Mouse (Mus musculus) heart, postnatal 0 days (tissue): Measurements from ENCODE around the gene Ccdc40. TPM values are rescaled to one million over a fixed set of nuclear protein-coding genes. Genes with fewer than 3 reads are reported as not detected.
A peak's percentile ranks its signal among the peaks of the same experiment; 100 is the strongest.
"Not testable (repeated sequence)": the region's sequence is repeated elsewhere in the genome, so short reads cannot be mapped to it uniquely, and the experiment has no call there.

Experiments
- ATAC-seq: fragments of 200-750 bp; cut with Nextera tagmentation; 2 replicates; pipeline ENCODE4 v1.8.0; 2017; ENCODE audit warnings: low read depth, moderate number of reproducible peaks, moderate library complexity; ENCODE audit not compliant: insufficient read depth
- DNase-seq: peaks from one replicate; pipeline ENCODE4 v3.0.0-alpha.2; 2016; ENCODE audit warnings: low spot score
- H3K27ac ChIP-seq: fragments of 300-500 bp; sonication (generic); 2 replicates; pipeline ENCODE4 v1.5.1; 2014; ENCODE audit warnings: low read depth, mild to moderate bottlenecking
- H3K27me3 ChIP-seq: fragments of 300-500 bp; sonication (generic); 2 replicates; pipeline ENCODE4 v1.6.1; 2014; ENCODE audit warnings: low read length, mixed read lengths; ENCODE audit not compliant: control insufficient read depth, insufficient read depth
- H3K36me3 ChIP-seq: fragments of 300-500 bp; sonication (generic); replicated peaks from 2 replicates; pipeline ENCODE4 v1.6.1; 2014; ENCODE audit warnings: low read length, mixed read lengths; ENCODE audit not compliant: control insufficient read depth, insufficient read depth
- H3K4me1 ChIP-seq: fragments of 300-500 bp; sonication (generic); 2 replicates; pipeline ENCODE4 v1.6.1; 2014; ENCODE audit warnings: antibody characterized with exemption; ENCODE audit not compliant: control insufficient read depth, insufficient read depth
- H3K4me2 ChIP-seq: fragments of 300-500 bp; sonication (generic); 2 replicates; pipeline ENCODE4 v1.6.1; 2014; ENCODE audit warnings: low read depth, mild to moderate bottlenecking, low read length, moderate library complexity
- H3K4me3 ChIP-seq: fragments of 300-500 bp; sonication (generic); 2 replicates; pipeline ENCODE4 v1.5.1; 2014; ENCODE audit warnings: low read depth, low read length
- H3K9ac ChIP-seq: fragments of 300-500 bp; sonication (generic); replicated peaks from 2 replicates; pipeline ENCODE4 v1.6.1; 2014; ENCODE audit warnings: low read depth, low read length, mixed read lengths
- H3K9me3 ChIP-seq: fragments of 300-500 bp; sonication (generic); replicated peaks from 2 replicates; pipeline ENCODE4 v1.6.1; 2016; ENCODE audit warnings: low read length; ENCODE audit not compliant: control insufficient read depth
- CTCF ChIP-seq: IDR thresholded peaks from 2 replicates; pipeline ENCODE4 v1.5.1; 2016; ENCODE audit warnings: antibody characterized with exemption, control low read depth, low read depth
- EP300 ChIP-seq: IDR thresholded peaks from 2 replicates; pipeline ENCODE4 v1.6.1; 2016; ENCODE audit warnings: antibody characterized with exemption, low read depth
- WGBS: fragments of 180-500 bp; shearing (Covaris S2); extraction: QIAGEN DNeasy Blood & Tissue Kit; methylation state at CpG from one replicate; pipeline ENCODE4 v1.1.7; 2014; 5-methylcytosine and 5-hydroxymethylcytosine counted together
- polyA plus RNA-seq: library from polyadenylated mRNA; unstranded; fragments of >200 nt; fragmentation: Nextera tagmentation; extraction: Ambion mirVana; gene quantifications from 2 replicates; pipeline ENCODE4 v1.2.1, GENCODE M21; 2015
- total RNA-seq: library from RNA; depleted of rRNA; stranded (reverse); fragments of >200 nt; gene quantifications from 2 replicates; pipeline ENCODE4 v1.2.3, GENCODE M21; 2014; ENCODE audit warnings: low replicate concordance

Gene Ccdc40
- total and polyA plus RNA-seq, 2 experiments from 2014 or later = 0.68 TPM; not detected in 1

DNA sequence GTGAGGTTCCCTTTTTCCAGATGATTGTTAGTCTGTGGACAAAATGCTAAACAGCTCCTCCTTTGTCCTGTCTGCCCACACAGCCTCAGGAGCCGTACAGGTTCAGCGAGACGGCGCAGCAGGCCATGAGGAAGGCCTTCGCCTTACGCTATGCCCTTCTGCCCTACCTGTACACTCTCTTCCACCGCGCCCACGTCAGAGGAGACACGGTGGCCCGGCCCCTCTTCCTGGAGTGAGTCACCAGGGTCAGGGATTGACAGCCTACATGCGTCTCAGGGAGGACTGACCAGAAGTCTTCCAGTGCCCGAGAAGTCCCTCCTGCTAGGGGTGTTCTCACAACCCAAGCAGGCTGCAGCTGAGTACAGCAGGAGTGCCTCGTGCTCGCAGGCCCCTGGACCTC is 52.7 kb downstream of the Ccdc40 start:
- 85% methylated on average over 15 of the region's 15 CpGs for whole genome bisulfite sequencing
- ATAC-seq = no peak
- no peaks in the 10 kb centered on the region for H3K4me1 ChIP-seq
- no peak for TF ChIP-seq EP300
- TF ChIP-seq CTCF = no peak
- no peak overlapping the region for H3K4me3 ChIP-seq
- H3K4me2 ChIP-seq = no peak overlapping the region
- H3K36me3 ChIP-seq = peaks cover 56% of the 10 kb centered on the region
- DNase-seq = no peak
- no peaks in the 10 kb centered on the region for H3K27me3 ChIP-seq
- no peak overlapping the region for H3K27ac ChIP-seq
- no peaks in the 10 kb centered on the region for H3K9me3 ChIP-seq
- no peak overlapping the region for H3K9ac ChIP-seq

GRCm38 (mm10) chr11:119285791-119286527 is 57.6 kb downstream of the Ccdc40 start:
- TF ChIP-seq CTCF = no peak
- TF ChIP-seq EP300 = no peak
- no peak overlapping the region for H3K4me3 ChIP-seq
- peaks cover 72% of the 10 kb centered on the region for H3K36me3 ChIP-seq
- 0 out of 2 replicates have a peak overlapping the region, but pooled peaks have one; percentile 7 for H3K27ac ChIP-seq
- no peaks in the 10 kb centered on the region for H3K9me3 ChIP-seq
- H3K4me2 ChIP-seq = no peak overlapping the region
- whole genome bisulfite sequencing = 34% methylated on average over 9 of the region's 9 CpGs
- no peak for DNase-seq
- no peaks in the 10 kb centered on the region for H3K27me3 ChIP-seq
- peak; percentile 68; the same call in 1 of the 2 replicates for ATAC-seq
- H3K4me1 ChIP-seq = no peaks in the 10 kb centered on the region
- H3K9ac ChIP-seq = no peak overlapping the region

DNA sequence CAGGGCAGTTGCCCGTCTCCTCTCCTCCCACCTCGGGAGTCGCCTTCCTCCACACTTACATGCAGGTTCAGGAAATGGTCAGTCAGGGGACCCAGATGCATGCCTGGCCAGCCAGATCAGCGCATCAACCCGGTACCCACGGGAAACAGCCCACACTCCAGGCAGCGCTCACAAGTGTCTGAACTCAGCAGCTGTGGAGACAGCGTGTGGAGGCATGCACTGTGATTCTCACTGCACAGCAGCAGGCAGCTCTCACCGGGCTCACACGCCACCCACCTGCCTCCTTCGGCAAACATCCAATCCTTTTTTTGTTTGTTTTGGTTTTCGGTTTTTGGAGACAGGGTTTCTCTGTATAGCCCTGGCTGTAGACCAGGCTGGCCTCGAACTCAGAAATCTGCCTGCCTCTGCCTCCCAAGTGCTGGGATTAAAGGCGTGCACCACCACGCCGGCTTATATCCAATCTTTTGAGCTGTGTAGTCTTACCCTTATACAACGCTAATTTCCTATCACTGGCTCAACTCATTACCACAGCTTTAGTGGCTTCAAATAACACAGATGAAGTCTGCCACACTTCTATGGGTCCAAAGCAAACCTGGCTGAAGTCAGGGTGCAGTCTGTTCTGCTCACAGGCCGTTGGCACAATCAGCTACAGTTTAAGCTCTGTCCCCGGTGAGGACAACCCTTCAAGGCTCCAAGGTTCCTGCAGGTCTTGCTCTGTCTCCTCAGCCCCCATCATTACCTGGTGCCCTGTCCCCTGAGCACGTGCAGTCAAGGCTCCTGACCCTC is 59.0 kb downstream of the Ccdc40 start:
- ATAC-seq (no peak), DNase-seq (no peak)
- Histone ChIP-seq H3K9me3 (no peaks in the 10 kb centered on the region), H3K4me1 (no peaks in the 10 kb centered on the region), H3K9ac (no peak overlapping the region), H3K27me3 (no peaks in the 10 kb centered on the region), H3K27ac (no peak overlapping the region), H3K4me3 (no peak overlapping the region), H3K36me3 (peaks cover 79% of the 10 kb centered on the region), H3K4me2 (no peak overlapping the region)
- no peak for TF ChIP-seq CTCF
- WGBS = 82% methylated on average over 20 of the region's 20 CpGs

GRCm38 (mm10) chr11:119292861-119293260 is 64.5 kb downstream of the Ccdc40 start:
- WGBS = 92% methylated on average over 8 of the region's 8 CpGs

DNA sequence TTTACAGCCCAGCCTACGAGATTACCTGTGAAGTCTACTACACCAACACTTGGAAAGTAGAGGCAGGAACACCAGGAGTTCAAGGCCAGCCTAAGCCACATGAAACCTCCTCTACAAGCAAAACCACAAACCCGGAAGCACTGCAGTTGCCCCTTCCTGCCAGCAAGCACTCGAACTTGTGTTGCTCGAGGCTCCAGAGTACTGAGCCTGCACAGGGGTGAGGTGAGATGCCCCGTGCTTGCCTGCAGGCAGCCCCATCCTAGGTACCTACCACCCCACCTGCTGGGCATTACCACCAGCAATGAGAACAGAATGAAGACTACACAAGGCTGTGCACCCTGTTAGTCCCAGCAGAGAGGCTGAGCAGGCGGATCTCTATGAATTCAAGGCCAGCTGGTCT is 69.6 kb downstream of the Ccdc40 start:
- 70% methylated on average over 6 of the region's 6 CpGs for WGBS
- Histone ChIP-seq H3K9ac (peak overlapping the region; percentile 66; the same call in 1 of the 2 replicates), H3K4me2 (peak overlapping the region; percentile 63), H3K4me1 (peaks cover 19% of the 10 kb centered on the region), H3K4me3 (no peak overlapping the region; the same call in 1 of the 2 replicates), H3K27me3 (no peaks in the 10 kb centered on the region), H3K36me3 (peaks cover 43% of the 10 kb centered on the region), H3K27ac (peak overlapping the region; percentile 47; the same call in 1 of the 2 replicates), H3K9me3 (no peaks in the 10 kb centered on the region)
- ATAC-seq (no peak), DNase-seq (no peak)
- TF ChIP-seq EP300 (no peak), CTCF (no peak)

More at GRCm38 (mm10) chr11:119292861-119293260, 64.5 kb downstream of the Ccdc40 start:
- H3K27me3 ChIP-seq, DNase-seq, H3K9me3 ChIP-seq, H3K4me3 ChIP-seq, ATAC-seq, H3K4me1 ChIP-seq, H3K27ac ChIP-seq, H3K4me2 ChIP-seq, H3K9ac ChIP-seq: not testable (repeated sequence)
- H3K36me3 ChIP-seq = peaks cover 91% of the 10 kb centered on the region
